Mouse (Mus musculus): ENCODE data around the gene Armc9.

Gene Armc9

DNA sequence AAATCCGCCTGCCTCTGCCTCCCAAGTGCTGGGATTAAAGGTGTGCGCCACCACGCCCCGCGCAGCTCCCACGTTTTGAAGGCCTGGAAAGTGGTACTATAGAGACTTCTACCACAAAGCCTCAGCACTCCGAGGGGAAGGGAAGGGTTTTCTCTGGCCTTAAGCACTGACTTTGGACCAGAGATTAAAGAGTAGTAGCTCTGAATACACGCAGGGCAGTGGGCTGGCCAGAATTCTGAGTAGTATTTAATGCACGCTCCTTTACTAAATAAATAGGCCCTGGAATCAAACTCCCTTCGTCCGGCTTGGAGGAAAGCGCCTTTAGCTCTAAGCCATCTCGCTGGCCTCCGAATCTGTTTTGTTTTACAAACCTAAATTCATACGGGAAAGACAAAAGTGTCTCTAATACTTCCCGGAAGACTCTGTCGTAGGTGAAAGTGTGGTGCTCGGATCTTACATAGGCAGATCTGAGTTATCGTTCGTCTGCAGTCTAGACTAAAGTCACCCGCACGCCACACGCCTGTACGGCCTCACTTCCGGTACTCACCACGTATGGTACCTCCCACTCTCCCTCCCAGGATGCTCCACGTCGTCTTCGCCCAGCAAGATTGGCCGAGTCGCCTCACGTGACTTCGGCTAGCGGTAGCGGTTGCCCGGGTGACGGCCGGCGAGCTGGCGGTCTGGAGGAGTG is at the start of gene Armc9:
Gene Armc9, plus strand, starts transcription at position 648 of the 691 bp plus-strand sequence.
- in situ Hi-C loops (cut with MboI; ENCODE audit: unreplicated experiment in 2 of 2) = no loop called here

DNA sequence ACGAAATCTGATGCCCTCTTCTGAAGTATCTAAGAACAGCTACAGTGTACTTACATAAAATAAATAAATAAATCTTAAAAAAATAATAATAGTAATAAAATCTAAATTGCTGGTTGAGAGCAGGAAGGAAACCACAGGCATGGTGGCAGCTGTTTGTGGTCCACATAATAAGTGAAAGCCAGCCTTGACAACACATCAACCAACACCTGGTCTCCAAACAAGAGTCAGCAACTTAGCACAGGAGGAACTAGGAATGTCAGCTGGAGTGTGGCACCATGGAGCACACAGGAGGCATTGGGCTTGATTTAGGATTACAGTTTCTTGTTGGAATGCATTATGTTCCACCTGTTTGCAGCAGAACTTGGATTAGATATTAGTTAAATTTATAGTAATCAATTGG is 49.5 kb upstream of the Armc9 start:
- in situ Hi-C loops (cut with MboI; ENCODE audit: unreplicated experiment in 2 of 2) = loop anchor here in 1 of 2 experiments (25.0 kb wide), 1 partner anchor 1882 kb away; no protein-coding TSS in a partner anchor

- in situ Hi-C loops (cut with MboI; ENCODE audit: unreplicated experiment in 2 of 2) = loop anchor here in 1 of 2 experiments (25.0 kb wide), 1 partner anchor 1876 kb away; no protein-coding TSS in a partner anchor
These were observed 42.8 kb upstream of the Armc9 start, which contains the start of gene Htr2b for GRCm38 (mm10) chr1:86111779-86112178. Htr2b (minus strand) TSS chr1:86111970.

GRCm38 (mm10) chr1:86114141-86114540 is 40.4 kb upstream of the Armc9 start:
- in situ Hi-C loops (cut with MboI; ENCODE audit: unreplicated experiment in 2 of 2) = loop anchor here in 1 of 2 experiments (25.0 kb wide), 1 partner anchor 1873 kb away; no protein-coding TSS in a partner anchor

- in situ Hi-C loops (cut with MboI; ENCODE audit: unreplicated experiment in 2 of 2) = loop anchor here in 1 of 2 experiments (25.0 kb wide), 1 partner anchor 1868 kb away; no protein-coding TSS in a partner anchor
These were observed 35.0 kb upstream of the Armc9 start for GRCm38 (mm10) chr1:86119549-86119948.

GRCm38 (mm10) chr1:86126036-86126435 is 28.5 kb upstream of the Armc9 start:
- in situ Hi-C loops (cut with MboI; ENCODE audit: unreplicated experiment in 2 of 2) = no loop called here

GRCm38 (mm10) chr1:86133337-86133736 is 21.2 kb upstream of the Armc9 start, which contains the start of gene Gm21972:
Gm21972 (plus strand) TSS chr1:86133637.
- in situ Hi-C loops (cut with MboI; ENCODE audit: unreplicated experiment in 2 of 2) = no loop called here

- in situ Hi-C loops (cut with MboI; ENCODE audit: unreplicated experiment in 2 of 2) = no loop called here
These were observed 19.3 kb upstream of the Armc9 start for GRCm38 (mm10) chr1:86135315-86135714.

GRCm38 (mm10) chr1:86141081-86141480 is 13.5 kb upstream of the Armc9 start:
- in situ Hi-C loops (cut with MboI; ENCODE audit: unreplicated experiment in 2 of 2) = no loop called here

GRCm38 (mm10) chr1:86143165-86143564 is 11.4 kb upstream of the Armc9 start:
- in situ Hi-C loops (cut with MboI; ENCODE audit: unreplicated experiment in 2 of 2) = no loop called here

DNA sequence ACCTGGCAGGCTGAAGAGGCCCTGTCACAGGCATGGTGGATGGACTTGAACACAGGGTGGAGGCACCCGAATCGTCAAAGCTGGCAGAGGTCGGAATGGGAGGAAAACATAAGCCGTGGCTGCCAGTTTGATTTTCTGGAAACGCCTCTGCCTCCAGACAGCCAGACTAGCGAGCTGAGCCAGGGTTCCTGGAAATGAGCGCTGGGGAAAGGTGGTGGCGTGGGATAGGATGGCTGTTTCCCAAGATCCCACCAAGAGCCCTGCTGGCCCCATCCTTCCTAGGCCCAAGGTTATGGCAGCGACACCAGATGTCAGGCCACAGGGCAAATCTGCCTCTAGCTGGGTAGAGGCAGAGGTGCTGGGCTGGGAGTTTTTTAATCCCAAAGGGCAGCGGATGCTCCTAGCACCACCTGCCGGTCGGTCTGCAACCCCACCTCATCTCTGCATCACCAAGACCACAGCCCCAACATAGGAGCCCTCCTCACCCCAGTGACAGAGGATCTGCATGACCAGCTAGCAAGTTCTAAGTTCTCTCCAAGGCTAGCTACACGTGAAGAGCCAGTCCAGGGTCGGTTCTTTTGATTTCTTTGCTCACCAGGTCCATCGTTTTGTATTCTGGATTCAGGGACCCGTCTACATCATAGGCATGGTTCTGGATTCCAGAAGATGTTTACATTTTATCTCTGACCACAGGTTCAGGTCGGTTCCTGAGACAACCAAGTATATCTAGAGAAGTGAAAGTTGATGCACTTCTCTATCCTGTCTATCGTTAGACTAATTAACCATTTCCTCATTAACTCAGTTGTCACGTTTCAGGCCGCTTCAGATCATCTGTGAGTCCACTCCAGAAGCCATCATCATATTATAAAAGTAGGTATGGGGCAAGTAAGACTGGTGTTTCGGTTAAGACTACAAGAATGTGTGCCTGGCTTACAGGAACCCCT is 10.3 kb upstream of the Armc9 start:
- in situ Hi-C loops (cut with MboI; ENCODE audit: unreplicated experiment in 2 of 2) = no loop called here

DNA sequence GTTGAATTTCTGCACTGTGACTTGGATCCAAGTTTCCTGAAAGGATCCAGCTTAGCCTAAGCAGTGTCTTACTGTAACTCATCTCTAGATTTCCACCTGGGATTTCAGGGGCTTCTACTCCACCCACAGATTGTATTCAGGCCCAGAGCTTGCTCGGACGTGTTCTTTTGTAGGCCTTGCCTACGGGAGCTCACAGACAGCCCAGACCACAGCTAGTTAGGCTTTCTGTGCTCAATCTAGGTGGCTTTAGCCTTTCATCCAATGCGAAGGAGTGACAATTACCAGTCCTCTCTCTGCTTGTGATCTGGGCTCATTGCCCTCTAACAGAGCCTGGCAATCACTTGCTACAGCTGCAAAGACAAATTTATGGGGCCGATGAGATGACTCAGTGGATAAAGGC is 8.3 kb upstream of the Armc9 start:
- in situ Hi-C loops (cut with MboI; ENCODE audit: unreplicated experiment in 2 of 2) = no loop called here

- in situ Hi-C loops (cut with MboI; ENCODE audit: unreplicated experiment in 2 of 2) = no loop called here
These were observed 7.0 kb upstream of the Armc9 start for GRCm38 (mm10) chr1:86147557-86147956.

GRCm38 (mm10) chr1:86148161-86148560 is 6.4 kb upstream of the Armc9 start:
- in situ Hi-C loops (cut with MboI; ENCODE audit: unreplicated experiment in 2 of 2) = no loop called here

- in situ Hi-C loops (cut with MboI; ENCODE audit: unreplicated experiment in 2 of 2) = no loop called here
These were observed 3.7 kb upstream of the Armc9 start for GRCm38 (mm10) chr1:86150929-86151328.

- in situ Hi-C loops (cut with MboI; ENCODE audit: unreplicated experiment in 2 of 2) = no loop called here
These were observed 3.2 kb upstream of the Armc9 start for GRCm38 (mm10) chr1:86151376-86151775.

- in situ Hi-C loops (cut with MboI; ENCODE audit: unreplicated experiment in 2 of 2) = no loop called here
These were observed 2.0 kb upstream of the Armc9 start for GRCm38 (mm10) chr1:86152618-86153017.

GRCm38 (mm10) chr1:86154824-86155164 is 214 bp downstream of the Armc9 start:
- in situ Hi-C loops (cut with MboI; ENCODE audit: unreplicated experiment in 2 of 2) = no loop called here

DNA sequence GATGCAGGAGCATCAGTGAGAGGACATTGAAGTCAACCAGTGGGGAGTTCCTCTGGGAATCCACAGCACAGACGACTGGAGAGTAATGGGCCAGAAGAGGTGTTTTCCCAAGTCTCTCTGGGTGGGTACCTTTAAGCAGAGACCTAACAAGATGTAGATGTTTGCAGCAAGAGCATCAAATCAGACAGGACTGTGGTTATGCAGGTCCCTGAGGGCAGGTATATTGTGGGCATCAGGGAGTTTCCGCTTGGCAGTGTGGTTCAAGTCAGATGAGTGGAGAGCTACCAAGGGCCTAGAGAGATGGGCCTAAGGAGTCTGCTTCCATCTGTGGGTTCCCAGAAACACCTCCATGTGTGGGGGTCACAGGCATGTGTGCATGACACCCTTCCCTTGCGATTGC is 1.5 kb downstream of the Armc9 start:
- in situ Hi-C loops (cut with MboI; ENCODE audit: unreplicated experiment in 2 of 2) = no loop called here

GRCm38 (mm10) chr1:86156595-86156994 is 2.0 kb downstream of the Armc9 start:
- in situ Hi-C loops (cut with MboI; ENCODE audit: unreplicated experiment in 2 of 2) = no loop called here

GRCm38 (mm10) chr1:86160059-86160458 is 5.5 kb downstream of the Armc9 start:
- in situ Hi-C loops (cut with MboI; ENCODE audit: unreplicated experiment in 2 of 2) = loop anchor here in 1 of 2 experiments (10.0 kb wide), 1 partner anchor 385 kb away; no protein-coding TSS in a partner anchor
